Mouse (Mus musculus): Measurements from ENCODE around the gene Grin2a. TPM values are rescaled to one million over a fixed set of nuclear protein-coding genes. Genes with fewer than 3 reads are reported as not detected.

Gene Grin2a
- polyA plus RNA-seq, 1 experiment from 2014 or later: 0.06 TPM

GRCm38 (mm10) chr16:9836542-9836941 lies 158.8 kb downstream of the Grin2a start:
- Histone ChIP-seq H3K4me2 (replicated peaks; ENCODE audit: low read depth, low read length) (no peak overlapping the region), H3K4me3 (ENCODE audit: low read length) (no peak overlapping the region), H3K27ac (ENCODE audit: low read length) (no peak overlapping the region), H3K9ac (replicated peaks; ENCODE audit: low read length) (no peak overlapping the region), H3K36me3 (ENCODE audit: insufficient read depth, low read length) (no peaks in the 10 kb centered on the region), H3K4me1 (ENCODE audit: insufficient read depth, low read length) (no peaks in the 10 kb centered on the region), H3K27me3 (ENCODE audit: insufficient read depth, low read length) (no peaks in the 10 kb centered on the region), H3K9me3 (ENCODE audit: low read length) (no peaks in the 10 kb centered on the region)
- 42% methylated on average over 8 of the region's 8 CpGs for WGBS
- no peak for ATAC-seq (ENCODE audit: low FRiP score, low TSS enrichment)

DNA sequence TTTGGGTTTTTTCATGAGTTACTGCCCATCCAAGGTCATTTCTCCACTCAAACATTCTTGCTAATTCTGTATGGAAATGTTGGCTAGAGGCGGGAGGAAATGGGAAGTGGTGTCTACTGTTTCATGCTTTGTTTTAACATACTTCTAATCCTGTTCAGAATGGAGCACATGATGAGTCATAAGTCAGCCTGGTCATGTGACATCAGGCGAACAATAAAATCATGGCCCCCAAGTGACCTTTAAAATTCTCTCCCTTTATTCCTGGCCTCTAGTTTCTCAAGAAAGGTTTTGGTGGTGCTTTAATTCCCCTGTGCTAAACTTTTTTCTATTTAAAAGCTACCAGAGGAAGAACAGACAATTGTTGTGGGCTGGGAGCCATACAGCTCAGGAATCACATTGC lies 161.1 kb downstream of the Grin2a start:
- no peak overlapping the region for H3K27ac ChIP-seq (ENCODE audit: low read length)
- H3K27me3 ChIP-seq (ENCODE audit: insufficient read depth, low read length): no peaks in the 10 kb centered on the region
- no peak overlapping the region for H3K9ac ChIP-seq (replicated peaks; ENCODE audit: low read length)
- no peaks in the 10 kb centered on the region for H3K36me3 ChIP-seq (ENCODE audit: insufficient read depth, low read length)
- ATAC-seq (ENCODE audit: low FRiP score, low TSS enrichment): no peak
- H3K4me1 ChIP-seq (ENCODE audit: insufficient read depth, low read length): no peaks in the 10 kb centered on the region
- WGBS: 66% methylated on average over 2 of the region's 2 CpGs
- H3K4me3 ChIP-seq (ENCODE audit: low read length): no peak overlapping the region
- no peaks in the 10 kb centered on the region for H3K9me3 ChIP-seq (ENCODE audit: low read length)
- no peak overlapping the region for H3K4me2 ChIP-seq (replicated peaks; ENCODE audit: low read depth, low read length)

GRCm38 (mm10) chr16:9825110-9825483 lies 170.3 kb downstream of the Grin2a start:
- H3K4me2 ChIP-seq (replicated peaks; ENCODE audit: low read depth, low read length): no peak overlapping the region
- H3K9me3 ChIP-seq (ENCODE audit: low read length): no peaks in the 10 kb centered on the region
- H3K4me1 ChIP-seq (ENCODE audit: insufficient read depth, low read length): no peaks in the 10 kb centered on the region
- H3K27me3 ChIP-seq (ENCODE audit: insufficient read depth, low read length): no peaks in the 10 kb centered on the region
- 0 out of 2 replicates have a peak, but pooled peaks have one; percentile 23 for ATAC-seq (ENCODE audit: low FRiP score, low TSS enrichment)
- no peak overlapping the region for H3K4me3 ChIP-seq (ENCODE audit: low read length)
- H3K27ac ChIP-seq (ENCODE audit: low read length): no peak overlapping the region
- no peaks in the 10 kb centered on the region for H3K36me3 ChIP-seq (ENCODE audit: insufficient read depth, low read length)
- H3K9ac ChIP-seq (replicated peaks; ENCODE audit: low read length): no peak overlapping the region
- 67% methylated on average over 2 of the region's 2 CpGs for WGBS

- no peaks in the 10 kb centered on the region for H3K9me3 ChIP-seq (ENCODE audit: low read length)
- H3K27ac ChIP-seq (ENCODE audit: low read length): no peak overlapping the region
- H3K4me1 ChIP-seq (ENCODE audit: insufficient read depth, low read length): no peaks in the 10 kb centered on the region
- H3K4me2 ChIP-seq (replicated peaks; ENCODE audit: low read depth, low read length): no peak overlapping the region
- no peak overlapping the region for H3K9ac ChIP-seq (replicated peaks; ENCODE audit: low read length)
- WGBS: 72% methylated on average over 4 of the region's 4 CpGs
- ATAC-seq (ENCODE audit: low FRiP score, low TSS enrichment): no peak
- H3K36me3 ChIP-seq (ENCODE audit: insufficient read depth, low read length): no peaks in the 10 kb centered on the region
- no peak overlapping the region for H3K4me3 ChIP-seq (ENCODE audit: low read length)
- no peaks in the 10 kb centered on the region for H3K27me3 ChIP-seq (ENCODE audit: insufficient read depth, low read length)
Measured at GRCm38 (mm10) chr16:9824436-9825109, 170.8 kb downstream of the Grin2a start.

DNA sequence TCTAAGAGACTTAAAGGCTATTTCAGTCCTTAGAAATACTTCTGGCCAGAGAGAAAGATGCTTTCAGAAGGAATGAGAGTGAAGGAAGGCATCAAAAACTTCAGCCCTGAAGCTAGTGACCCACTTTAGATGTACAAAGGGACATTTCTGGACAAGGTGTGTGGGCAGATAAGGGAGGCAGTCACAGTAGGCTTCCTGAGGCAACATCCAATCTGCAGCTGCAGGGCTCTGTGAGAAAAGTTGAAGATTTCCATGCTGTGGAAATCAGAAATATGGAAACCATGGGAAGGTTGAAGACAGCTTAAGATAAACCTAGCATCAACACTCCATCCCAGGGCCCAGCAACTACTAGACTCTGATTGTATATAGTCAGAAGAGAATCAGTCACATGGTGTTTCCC lies 171.7 kb downstream of the Grin2a start:
- no peak overlapping the region for H3K27ac ChIP-seq (ENCODE audit: low read length)
- ATAC-seq (ENCODE audit: low FRiP score, low TSS enrichment): no peak
- H3K4me3 ChIP-seq (ENCODE audit: low read length): no peak overlapping the region
- no peak overlapping the region for H3K4me2 ChIP-seq (replicated peaks; ENCODE audit: low read depth, low read length)
- no peaks in the 10 kb centered on the region for H3K9me3 ChIP-seq (ENCODE audit: low read length)
- H3K4me1 ChIP-seq (ENCODE audit: insufficient read depth, low read length): no peaks in the 10 kb centered on the region
- no peaks in the 10 kb centered on the region for H3K27me3 ChIP-seq (ENCODE audit: insufficient read depth, low read length)
- no peaks in the 10 kb centered on the region for H3K36me3 ChIP-seq (ENCODE audit: insufficient read depth, low read length)
- H3K9ac ChIP-seq (replicated peaks; ENCODE audit: low read length): no peak overlapping the region

- Histone ChIP-seq H3K9ac (replicated peaks; ENCODE audit: low read length) (no peak overlapping the region), H3K9me3 (ENCODE audit: low read length) (no peaks in the 10 kb centered on the region), H3K36me3 (ENCODE audit: insufficient read depth, low read length) (no peaks in the 10 kb centered on the region), H3K4me2 (replicated peaks; ENCODE audit: low read depth, low read length) (no peak overlapping the region), H3K27me3 (ENCODE audit: insufficient read depth, low read length) (no peaks in the 10 kb centered on the region), H3K27ac (ENCODE audit: low read length) (no peak overlapping the region), H3K4me3 (ENCODE audit: low read length) (no peak overlapping the region), H3K4me1 (ENCODE audit: insufficient read depth, low read length) (no peaks in the 10 kb centered on the region)
- no peak for ATAC-seq (ENCODE audit: low FRiP score, low TSS enrichment)
- WGBS: 29% methylated on average over 3 of the region's 3 CpGs
Measured at GRCm38 (mm10) chr16:9819508-9819907, 175.9 kb downstream of the Grin2a start.

- Histone ChIP-seq H3K27ac (ENCODE audit: low read length) (no peak overlapping the region), H3K9me3 (ENCODE audit: low read length) (no peaks in the 10 kb centered on the region), H3K9ac (replicated peaks; ENCODE audit: low read length) (no peak overlapping the region), H3K4me2 (replicated peaks; ENCODE audit: low read depth, low read length) (no peak overlapping the region), H3K4me3 (ENCODE audit: low read length) (no peak overlapping the region), H3K27me3 (ENCODE audit: insufficient read depth, low read length) (no peaks in the 10 kb centered on the region), H3K4me1 (ENCODE audit: insufficient read depth, low read length) (no peaks in the 10 kb centered on the region), H3K36me3 (ENCODE audit: insufficient read depth, low read length) (no peaks in the 10 kb centered on the region)
- no peak for ATAC-seq (ENCODE audit: low FRiP score, low TSS enrichment)
- 89% methylated on average over 8 of the region's 8 CpGs for WGBS
Measured at GRCm38 (mm10) chr16:9801338-9801737, 194.0 kb downstream of the Grin2a start.

- no peak overlapping the region for H3K4me3 ChIP-seq (ENCODE audit: low read length)
- ATAC-seq (ENCODE audit: low FRiP score, low TSS enrichment): no peak
- no peak overlapping the region for H3K9ac ChIP-seq (replicated peaks; ENCODE audit: low read length)
- no peaks in the 10 kb centered on the region for H3K4me1 ChIP-seq (ENCODE audit: insufficient read depth, low read length)
- WGBS: 53% methylated on average over 1 of the region's 1 CpGs
- no peaks in the 10 kb centered on the region for H3K36me3 ChIP-seq (ENCODE audit: insufficient read depth, low read length)
- H3K27ac ChIP-seq (ENCODE audit: low read length): no peak overlapping the region
- no peaks in the 10 kb centered on the region for H3K27me3 ChIP-seq (ENCODE audit: insufficient read depth, low read length)
- H3K4me2 ChIP-seq (replicated peaks; ENCODE audit: low read depth, low read length): no peak overlapping the region
- no peaks in the 10 kb centered on the region for H3K9me3 ChIP-seq (ENCODE audit: low read length)
Measured at GRCm38 (mm10) chr16:9800221-9800620, 195.1 kb downstream of the Grin2a start.

DNA sequence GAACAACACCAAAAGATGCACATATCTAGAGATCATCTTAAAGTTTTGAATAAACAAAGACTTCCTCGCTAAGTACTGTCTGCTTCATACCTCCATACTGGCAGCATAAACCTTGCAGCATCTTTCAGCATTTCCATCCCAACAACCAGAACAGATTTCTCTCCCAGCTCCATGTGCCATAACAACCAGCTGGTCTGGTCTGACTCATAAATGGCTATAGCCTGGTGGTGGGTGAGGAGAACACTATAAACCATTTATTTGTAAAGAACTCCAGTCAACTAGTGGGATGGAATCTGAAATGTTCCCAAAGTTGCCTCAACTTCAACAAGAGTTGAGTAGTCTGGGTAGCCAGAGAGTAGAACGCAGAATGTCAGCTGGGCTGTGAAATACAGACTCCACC lies 202.4 kb downstream of the Grin2a start:
- Histone ChIP-seq H3K9me3 (ENCODE audit: low read length) (no peaks in the 10 kb centered on the region), H3K4me2 (replicated peaks; ENCODE audit: low read depth, low read length) (no peak overlapping the region), H3K36me3 (ENCODE audit: insufficient read depth, low read length) (no peaks in the 10 kb centered on the region), H3K27ac (ENCODE audit: low read length) (no peak overlapping the region), H3K4me3 (ENCODE audit: low read length) (no peak overlapping the region), H3K27me3 (ENCODE audit: insufficient read depth, low read length) (no peaks in the 10 kb centered on the region), H3K9ac (replicated peaks; ENCODE audit: low read length) (no peak overlapping the region), H3K4me1 (ENCODE audit: insufficient read depth, low read length) (no peaks in the 10 kb centered on the region)
- no peak for ATAC-seq (ENCODE audit: low FRiP score, low TSS enrichment)
- 92% methylated on average over 2 of the region's 2 CpGs for WGBS

DNA sequence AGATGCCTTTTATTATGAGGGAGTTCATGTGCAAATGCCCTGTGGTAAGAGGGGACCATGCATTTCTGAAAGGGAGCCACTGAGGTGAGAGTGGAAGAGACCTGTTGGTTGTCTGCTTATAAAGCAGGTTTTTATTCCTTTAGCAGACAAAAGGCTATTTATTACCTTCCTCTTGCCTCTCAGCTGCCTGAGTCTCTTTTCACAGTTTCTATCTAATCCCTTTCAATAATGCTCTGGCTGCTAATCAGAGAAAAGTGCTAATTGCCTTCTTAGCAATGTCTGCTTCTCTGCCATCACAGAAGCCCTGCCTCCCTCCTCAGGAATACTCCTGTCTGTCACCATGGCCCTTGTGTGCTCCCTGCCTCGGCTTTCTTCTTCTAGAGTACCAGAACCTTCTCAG lies 209.1 kb downstream of the Grin2a start:
- Histone ChIP-seq H3K4me1 (ENCODE audit: insufficient read depth, low read length) (no peaks in the 10 kb centered on the region), H3K27ac (ENCODE audit: low read length) (no peak overlapping the region), H3K4me2 (replicated peaks; ENCODE audit: low read depth, low read length) (no peak overlapping the region), H3K9ac (replicated peaks; ENCODE audit: low read length) (no peak overlapping the region), H3K9me3 (ENCODE audit: low read length) (no peaks in the 10 kb centered on the region), H3K4me3 (ENCODE audit: low read length) (no peak overlapping the region), H3K36me3 (ENCODE audit: insufficient read depth, low read length) (no peaks in the 10 kb centered on the region), H3K27me3 (ENCODE audit: insufficient read depth, low read length) (no peaks in the 10 kb centered on the region)
- WGBS: 43% methylated on average over 1 of the region's 1 CpGs
- no peak for ATAC-seq (ENCODE audit: low FRiP score, low TSS enrichment)
